In the genomic region with DNA sequence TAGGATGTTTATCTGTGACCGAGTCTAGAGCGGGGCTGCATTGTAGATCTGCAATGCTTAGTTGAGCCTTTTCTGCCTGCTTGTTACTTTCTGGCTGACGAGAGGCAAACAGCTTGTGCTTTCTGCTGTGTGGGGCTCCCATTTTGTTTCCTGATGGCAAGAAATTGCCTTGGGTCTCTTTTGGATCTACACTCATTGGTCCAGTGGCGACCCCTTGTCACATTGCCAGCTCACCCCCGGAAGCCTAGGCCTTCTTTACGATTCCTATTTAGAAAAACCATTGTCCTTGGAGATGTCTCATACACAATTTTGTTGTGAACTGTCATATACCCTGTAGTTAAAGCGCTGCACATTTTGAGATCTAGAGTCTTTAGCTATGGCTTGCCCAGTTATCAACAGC, we compare ENCODE assay signal across 22 mouse cellular contexts. TPM values are rescaled to one million over a fixed set of nuclear protein-coding genes. Genes with fewer than 3 reads are reported as not detected.
DNase-seq lines count a peak whose midpoint lies in the region.
"Had no signal": no experiment of that assay in that cellular context is flagged by ENCODE, and none has a peak within 500 bp of the region (broad histone marks: within the 10 kb centered on the region; RNA-seq: fewer than 3 reads in every experiment).

No protein-coding gene starts in this region.

- intact Hi-C loops in left cerebral cortex, postnatal 4 days (cut with DNase I), result no loop called here

- peak; percentile 83 to 89 for DNase-seq in cerebellum, postnatal 10 days
- DNase-seq in cerebellum, adult 9-10 months, result no peak
- peak; percentile 71 to 77 for DNase-seq in cerebellum, postnatal 14 days
- DNase-seq in cerebellum, adult 18-20 months, result no peak
- peak; percentile 67 for DNase-seq in left cerebral cortex, postnatal 4 days
- no peak for DNase-seq in left cerebral cortex, adult 18-20 months (ENCODE audit: low spot score in 2 of 2)
- DNase-seq: adrenal gland, adult 2 months; adrenal gland, adult 8-10 months; adrenal gland, postnatal 10 days; adrenal gland, postnatal 14 days; adrenal gland, postnatal 25 days; adrenal gland, postnatal 36 days; B cell, adult 2 months; cerebellum, adult 11 months; cerebellum, adult 11-12 months; cerebellum, adult 2 months had no signal

RNA-seq across cellular contexts. Expression of a gene that starts 4.2 kb away (rescaled TPM):
- total RNA-seq in left cerebral cortex, postnatal 4 days (2021), result not detected
- total RNA-seq in left cerebral cortex, adult 18-20 months (2021), result not detected
- total RNA-seq: adrenal gland, adult 18-20 months; adrenal gland, adult 2 months; adrenal gland, adult 8-10 months; adrenal gland, postnatal 10 days; adrenal gland, postnatal 14 days; adrenal gland, postnatal 25 days; adrenal gland, postnatal 36 days; adrenal gland, postnatal 4 days; CH12.LX; ES-E14; G1E; MEL had no signal

RNA-seq across cellular contexts. Expression of a gene that starts 50.7 kb away (rescaled TPM):
- 10 to 100 TPM; 67.4 to 74.9 TPM for total RNA-seq in left cerebral cortex, postnatal 4 days (2021)
- 100 to 1,000 TPM; 157 to 158 TPM for total RNA-seq in left cerebral cortex, adult 18-20 months (2021)
- total RNA-seq: MEL had no signal

Comparison
In these comparisons a context has a peak if more than half of its experiments do, and no peak if none do; other contexts are left out.
1. DNase-seq: peak in cerebellum, postnatal 10 days (2 of 2), cerebellum, postnatal 14 days (2 of 2) and left cerebral cortex, postnatal 4 days (single experiment); none in cerebellum, adult 9-10 months (single experiment), cerebellum, adult 18-20 months (0 of 2) and left cerebral cortex, adult 18-20 months (0 of 2).